Mouse (Mus musculus) brain, embryonic 14.5 days (tissue): ENCODE measurements around the gene Gm8947. TPM values are rescaled to one million over a fixed set of nuclear protein-coding genes. Genes with fewer than 3 reads are reported as not detected.
"Not testable (repeated sequence)": the region's sequence is repeated elsewhere in the genome, so short reads cannot be mapped to it uniquely, and the experiment has no call there.

Experiments
- DNase-seq: peaks from one replicate; pipeline ENCODE4 v3.0.0-alpha.2; 2011; ENCODE audit warnings: low read depth
- CTCF ChIP-seq: fragments of 200-500 bp; IDR thresholded peaks from 2 replicates; pipeline ENCODE4 v1.5.1; 2012; ENCODE audit warnings: inconsistent platforms, mild to moderate bottlenecking, moderate library complexity, borderline replicate concordance; ENCODE audit not compliant: insufficient read depth, insufficient read length; ENCODE audit errors: extremely low read depth
- POLR2A ChIP-seq: fragments of 200-500 bp; IDR thresholded peaks from 2 replicates; pipeline ENCODE4 v1.6.1; 2012; ENCODE audit warnings: mild to moderate bottlenecking, inconsistent platforms, borderline replicate concordance; ENCODE audit not compliant: poor library complexity, insufficient read depth, insufficient read length, severe bottlenecking; ENCODE audit errors: extremely low read depth
- polyA plus RNA-seq: library from polyadenylated mRNA; depleted of rRNA; stranded (reverse); fragments of >200 nt; gene quantifications from 2 replicates; pipeline ENCODE4 v1.2.3, GENCODE M21; 2012; rRNA removed

Gene Gm8947
- polyA plus RNA-seq = not detected in 2 replicates

GRCm38 (mm10) chr1:151192075-151192474 lies at the start of gene Gm8947:
Gene Gm8947, plus strand, starts transcription at chr1:151192376.
- DNase-seq = not testable (repeated sequence)

- no peak for DNase-seq
- TF ChIP-seq CTCF = no peak
- no peak for TF ChIP-seq POLR2A
Measured at GRCm38 (mm10) chr1:151144471-151145146, 47.6 kb upstream of the Gm8947 start.

- no peak for DNase-seq
- no peak for TF ChIP-seq CTCF
- no peak for TF ChIP-seq POLR2A
Measured at GRCm38 (mm10) chr1:151147801-151148200, 44.4 kb upstream of the Gm8947 start.

GRCm38 (mm10) chr1:151150211-151150610 lies 42.0 kb upstream of the Gm8947 start:
- DNase-seq = no peak
- TF ChIP-seq POLR2A (no peak), CTCF (no peak)

GRCm38 (mm10) chr1:151151089-151151488 lies 41.1 kb upstream of the Gm8947 start:
- DNase-seq = no peak
- TF ChIP-seq POLR2A = no peak
- TF ChIP-seq CTCF = no peak

- no peak for DNase-seq
- TF ChIP-seq POLR2A (no peak), CTCF (no peak)
Measured at GRCm38 (mm10) chr1:151153056-151153652, 39.0 kb upstream of the Gm8947 start.

GRCm38 (mm10) chr1:151154131-151154530 lies 38.0 kb upstream of the Gm8947 start:
- not testable (repeated sequence) for DNase-seq

GRCm38 (mm10) chr1:151156129-151156528 lies 36.0 kb upstream of the Gm8947 start:
- no peak for TF ChIP-seq POLR2A
- TF ChIP-seq CTCF = no peak

GRCm38 (mm10) chr1:151156777-151157632 lies 35.2 kb upstream of the Gm8947 start:
- no peak for TF ChIP-seq POLR2A
- TF ChIP-seq CTCF = no peak
- DNase-seq = peak; percentile 14

More at GRCm38 (mm10) chr1:151156129-151156528, 36.0 kb upstream of the Gm8947 start:
- no peak for DNase-seq

GRCm38 (mm10) chr1:151157963-151158856 lies 34.0 kb upstream of the Gm8947 start:
- DNase-seq = peak; percentile 96
- TF ChIP-seq CTCF = no peak
- TF ChIP-seq POLR2A = no peak
